Mouse (Mus musculus) cerebellum, postnatal 25 days (tissue): ENCODE measurements around the gene Ly6g5c.

Source experiments
- DNase-seq, 2 experiments: peaks; one replicate each; pipeline ENCODE4 v3.0.0; 2021; ENCODE audit warnings: mixed read lengths in 2 of 2

The Ly6g5c gene

DNA sequence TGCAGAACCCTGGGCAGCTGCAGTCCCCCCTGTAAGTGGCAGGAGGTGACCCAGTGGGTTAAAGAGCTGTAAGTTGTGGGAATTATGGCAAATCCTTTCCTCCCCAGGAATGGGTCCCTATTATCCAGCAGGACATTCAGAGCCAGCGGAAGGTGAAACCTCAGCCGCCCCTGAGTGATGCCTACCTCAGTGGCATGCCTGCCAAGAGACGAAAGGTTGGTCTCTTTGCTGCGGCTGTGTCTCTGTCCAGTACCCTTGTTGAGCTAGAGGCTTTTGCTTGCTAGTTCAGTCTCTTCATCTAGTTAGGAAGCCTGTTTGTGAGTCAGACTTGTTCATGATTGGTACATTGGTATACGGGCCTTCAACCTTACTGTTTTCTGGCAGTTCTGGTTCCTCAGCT lies 38.1 kb downstream of the Ly6g5c start:
- DNase-seq: no peak

DNA sequence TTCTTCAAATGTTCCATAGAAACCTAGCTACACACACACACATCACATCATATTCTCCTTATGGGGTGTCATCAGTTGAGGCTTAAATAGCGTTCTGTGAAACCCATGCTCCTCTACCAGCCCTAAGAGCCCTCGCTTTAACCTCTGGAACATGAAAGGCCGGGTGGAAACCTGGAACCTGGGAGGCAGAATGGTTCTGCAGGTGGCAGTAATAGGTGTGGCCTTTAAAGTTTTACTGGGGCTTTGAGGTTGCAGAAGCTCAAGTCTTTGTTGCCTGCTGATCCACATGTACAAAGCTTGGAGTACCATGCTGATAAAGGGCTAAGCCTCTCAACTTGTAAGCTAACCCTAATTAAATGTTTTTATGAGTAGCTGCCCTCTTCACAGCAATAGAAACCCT lies 39.3 kb downstream of the Ly6g5c start:
- no peak for DNase-seq

DNA sequence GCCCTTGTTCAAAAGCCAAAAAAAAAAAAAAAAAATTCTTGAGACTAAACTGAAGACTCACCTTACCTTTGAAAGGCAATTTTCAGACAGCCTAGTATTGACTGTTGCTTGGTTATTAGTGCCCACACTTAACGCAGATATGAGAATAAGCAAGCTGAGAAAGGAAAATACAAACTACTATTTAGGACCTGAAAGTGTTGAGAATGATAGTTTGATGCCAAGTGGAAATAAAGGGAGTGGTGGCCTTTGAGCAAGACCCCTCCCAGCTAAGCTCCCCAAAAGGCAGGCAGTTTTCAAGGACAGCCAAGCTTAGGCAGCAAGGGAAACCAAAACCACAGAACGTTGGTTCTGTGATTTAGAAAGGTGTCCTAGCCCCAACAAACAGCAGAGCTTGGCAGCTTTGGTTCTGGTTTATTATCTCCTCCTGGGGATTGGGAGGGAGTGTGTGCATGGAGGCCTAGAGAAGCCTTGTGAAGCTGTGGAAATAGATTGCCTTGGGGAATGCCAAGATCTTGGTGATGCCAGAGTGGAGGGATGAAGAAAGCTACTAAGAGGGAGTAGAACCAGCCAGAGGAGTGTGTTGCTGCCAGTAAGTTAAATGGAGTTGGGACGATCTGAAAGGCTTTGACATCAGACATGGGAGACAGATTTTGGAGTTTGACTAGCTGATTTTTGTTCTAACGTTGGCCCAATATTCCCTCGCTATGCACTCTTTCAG lies 40.0 kb downstream of the Ly6g5c start:
- DNase-seq: no peak

DNA sequence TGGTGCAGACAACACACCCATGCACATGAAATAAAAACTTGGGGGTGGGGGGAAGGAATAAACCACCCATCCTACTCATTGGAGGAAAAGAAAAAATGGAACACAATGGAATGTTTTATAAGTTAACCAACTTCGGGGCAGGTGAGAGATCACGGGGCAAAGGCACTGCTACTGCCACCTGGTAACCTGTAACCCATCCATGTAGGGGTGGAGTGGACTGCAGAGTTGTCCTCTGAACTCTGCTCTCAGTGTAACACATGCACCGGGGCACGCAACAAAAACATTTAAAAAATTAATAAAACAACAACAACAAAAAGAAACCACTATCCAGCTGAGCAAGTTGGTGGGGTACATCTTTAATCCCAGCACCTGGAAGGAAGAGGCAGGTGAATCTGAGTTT lies 44.0 kb downstream of the Ly6g5c start:
- DNase-seq: no peak

- DNase-seq: no peak
These were observed 45.0 kb downstream of the Ly6g5c start for GRCm38 (mm10) chr17:35153077-35153476.

DNA sequence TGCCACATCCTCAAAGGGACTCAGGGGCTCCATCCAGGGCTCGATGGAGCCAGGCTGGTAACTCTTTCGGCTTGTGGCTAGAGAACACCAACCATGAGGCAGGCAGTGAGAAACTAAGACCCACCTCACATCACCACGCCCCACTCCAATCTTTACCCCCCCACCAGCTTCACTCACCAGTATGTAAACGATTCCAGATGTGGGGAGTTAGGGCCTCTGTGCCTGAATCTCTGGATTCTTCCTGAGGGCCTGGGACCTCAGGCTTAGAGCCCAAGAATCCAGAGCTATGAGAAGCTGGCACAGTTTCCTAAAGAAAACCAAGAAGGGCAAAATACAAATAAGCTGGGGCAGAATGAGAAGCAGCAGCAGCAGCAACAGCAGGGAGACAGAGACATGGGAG lies 45.9 kb downstream of the Ly6g5c start:
- no peak for DNase-seq

GRCm38 (mm10) chr17:35154616-35155015 lies 46.5 kb downstream of the Ly6g5c start:
- peak in 1 of 2 experiments; percentile 15 for DNase-seq

DNA sequence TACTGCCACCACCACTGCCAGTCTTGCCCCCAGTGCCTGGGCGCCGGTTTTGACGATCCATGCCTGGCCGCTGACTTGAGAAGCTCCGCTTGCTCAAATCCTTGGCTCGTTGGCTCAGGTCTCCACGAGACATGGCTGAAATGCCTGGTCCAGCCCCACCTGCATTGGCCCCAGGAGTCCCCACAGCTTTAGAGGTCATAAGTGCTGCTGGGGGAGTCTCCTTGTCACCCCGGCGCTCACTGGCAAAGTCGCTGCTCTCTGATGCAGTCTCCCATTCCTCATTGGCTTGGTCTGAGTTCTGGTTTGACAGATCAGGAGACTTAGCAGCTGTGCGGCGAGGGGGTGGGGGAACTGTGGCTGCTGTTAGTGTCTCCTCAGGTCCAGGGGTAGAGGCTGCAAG lies 47.4 kb downstream of the Ly6g5c start:
- DNase-seq: peak in 1 of 2 experiments; percentile 26

- DNase-seq: no peak
These were observed 48.6 kb downstream of the Ly6g5c start for GRCm38 (mm10) chr17:35156461-35157200.

DNA sequence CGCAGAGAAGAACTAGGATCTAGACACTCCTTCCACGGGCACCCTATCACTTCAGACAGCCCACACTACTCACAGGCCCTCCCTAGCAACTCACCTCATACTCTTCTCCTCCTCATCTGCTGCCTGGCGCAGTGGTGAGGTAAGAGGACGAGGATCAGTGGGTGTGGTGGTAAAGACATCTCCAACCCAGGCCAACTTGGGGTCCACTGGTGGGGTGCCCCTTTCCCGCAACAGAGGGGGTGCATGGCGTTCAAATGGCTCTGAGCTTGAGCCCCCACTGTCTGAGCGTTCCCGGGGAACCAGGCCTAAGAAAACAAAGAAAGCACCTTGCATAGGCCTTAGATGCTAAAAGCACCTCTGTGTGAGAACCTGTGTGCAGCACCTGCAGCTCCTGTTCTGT lies 49.2 kb downstream of the Ly6g5c start:
- no peak for DNase-seq

DNA sequence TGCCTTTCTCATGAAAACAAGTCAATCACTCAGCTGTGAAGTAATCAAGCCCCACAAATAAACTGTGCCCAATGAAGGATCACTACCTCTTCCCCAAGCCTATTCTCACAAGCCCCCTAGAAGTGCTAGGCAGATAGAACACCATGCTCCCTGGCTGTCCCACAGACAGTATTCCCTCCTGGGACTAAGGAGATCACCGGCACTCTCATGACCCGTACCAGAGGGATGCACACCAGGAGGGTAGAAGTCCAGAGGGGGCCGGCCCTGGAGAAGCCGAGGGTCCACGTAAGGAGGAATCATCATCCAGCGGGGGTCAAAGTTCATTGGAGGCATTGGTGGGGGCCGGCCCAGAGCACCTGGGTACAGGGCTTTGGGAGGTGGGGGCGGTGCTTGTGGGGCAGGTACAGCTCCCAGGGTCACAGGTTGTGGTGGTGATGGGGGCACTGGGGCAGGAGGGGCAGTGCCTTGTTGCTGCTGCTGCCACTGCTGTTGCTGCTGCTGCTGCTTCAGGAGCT lies 49.6 kb downstream of the Ly6g5c start:
- DNase-seq: no peak

- DNase-seq: no peak
These were observed 50.9 kb downstream of the Ly6g5c start for GRCm38 (mm10) chr17:35158850-35159593.

GRCm38 (mm10) chr17:35159638-35160037 lies 51.6 kb downstream of the Ly6g5c start:
- DNase-seq: peak in 1 of 2 experiments; percentile 51

DNA sequence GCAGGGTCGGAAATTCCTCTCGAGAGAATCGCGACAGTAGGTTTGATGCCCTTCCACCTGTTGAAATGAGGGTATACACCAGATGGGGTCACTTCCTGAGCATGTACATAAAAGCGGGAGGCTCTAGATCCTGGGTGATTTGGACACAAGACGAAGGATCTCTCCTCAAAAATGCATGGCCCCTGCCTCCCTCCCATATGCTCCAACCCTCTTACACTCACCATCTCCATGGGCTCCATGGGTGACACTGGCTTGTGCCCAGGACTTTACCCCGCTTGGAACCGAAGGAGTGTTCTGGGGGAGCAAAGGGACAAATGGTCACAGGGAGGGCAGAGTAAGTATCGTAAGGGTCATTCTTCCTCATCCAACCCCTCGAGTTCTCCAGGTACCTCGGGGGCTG lies 53.3 kb downstream of the Ly6g5c start:
- DNase-seq: no peak
